Mouse (Mus musculus): ENCODE measurements around the gene Nos3. TPM values are rescaled to one million over a fixed set of nuclear protein-coding genes. Genes with fewer than 3 reads are reported as not detected.
"Not testable (repeated sequence)": the region's sequence is repeated elsewhere in the genome, so short reads cannot be mapped to it uniquely, and the experiment has no call there.

Gene Nos3
- total RNA-seq, 2 experiments from 2014 or later = 9.1 to 16.3 TPM

GRCm38 (mm10) chr5:24394165-24394894, 29.7 kb downstream of the Nos3 start:
- peak; percentile 86 to 91 for DNase-seq (ENCODE audit: low spot score in 2 of 2)

GRCm38 (mm10) chr5:24396254-24396653, 31.6 kb downstream of the Nos3 start:
- DNase-seq (ENCODE audit: low spot score in 2 of 2) = not testable (repeated sequence)

GRCm38 (mm10) chr5:24399686-24400085, 35.1 kb downstream of the Nos3 start:
- DNase-seq (ENCODE audit: low spot score in 2 of 2) = no peak

GRCm38 (mm10) chr5:24400362-24400761, 35.8 kb downstream of the Nos3 start:
- DNase-seq (ENCODE audit: low spot score in 2 of 2) = no peak

- DNase-seq (ENCODE audit: low spot score in 2 of 2) = no peak
Measured at GRCm38 (mm10) chr5:24400911-24401605, 36.4 kb downstream of the Nos3 start.

- DNase-seq (ENCODE audit: low spot score in 2 of 2) = no peak
Measured at GRCm38 (mm10) chr5:24401969-24402368, 37.4 kb downstream of the Nos3 start.

GRCm38 (mm10) chr5:24404594-24405360, 40.2 kb downstream of the Nos3 start:
- DNase-seq (ENCODE audit: low spot score in 2 of 2) = no peak

GRCm38 (mm10) chr5:24405389-24405876, 40.8 kb downstream of the Nos3 start:
- no peak for DNase-seq (ENCODE audit: low spot score in 2 of 2)

GRCm38 (mm10) chr5:24408651-24409050, 44.0 kb downstream of the Nos3 start:
- peak in 1 of 2 experiments; percentile 43 for DNase-seq (ENCODE audit: low spot score in 2 of 2)

- no peak for DNase-seq (ENCODE audit: low spot score in 2 of 2)
Measured at GRCm38 (mm10) chr5:24409466-24409865, 44.9 kb downstream of the Nos3 start.

- DNase-seq (ENCODE audit: low spot score in 2 of 2) = no peak
Measured at GRCm38 (mm10) chr5:24412063-24412462, 47.5 kb downstream of the Nos3 start.

GRCm38 (mm10) chr5:24413042-24413693, 48.6 kb downstream of the Nos3 start, which contains the start of gene Asic3:
Gene Asic3 (plus strand): TSS chr5:24413392.
- no peak for DNase-seq (ENCODE audit: low spot score in 2 of 2)

- DNase-seq (ENCODE audit: low spot score in 2 of 2) = no peak
Measured at GRCm38 (mm10) chr5:24413938-24414337, 49.3 kb downstream of the Nos3 start.

GRCm38 (mm10) chr5:24416222-24416736, 51.7 kb downstream of the Nos3 start:
- peak; percentile 46 to 60 for DNase-seq (ENCODE audit: low spot score in 2 of 2)

GRCm38 (mm10) chr5:24417587-24417986, 53.0 kb downstream of the Nos3 start:
- DNase-seq (ENCODE audit: low spot score in 2 of 2) = no peak

GRCm38 (mm10) chr5:24420381-24420780, 55.8 kb downstream of the Nos3 start:
- DNase-seq (ENCODE audit: low spot score in 2 of 2) = no peak

GRCm38 (mm10) chr5:24423129-24424003, 58.8 kb downstream of the Nos3 start, which contains the start of the genes Cdk5 and Slc4a2:
Gene Cdk5 (minus strand): TSS chr5:24423530.
Gene Slc4a2 (plus strand): TSS chr5:24423837.
- peak; percentile 91 for DNase-seq (ENCODE audit: low spot score in 2 of 2)

- peak in 1 of 2 experiments; percentile 52 for DNase-seq (ENCODE audit: low spot score in 2 of 2)
Measured at GRCm38 (mm10) chr5:24424004-24424781, 59.6 kb downstream of the Nos3 start.
